Mouse (Mus musculus) E14TG2a.4 (cell line): ENCODE results near the gene Steap4.

Source experiments
- CTCF ChIP-seq: conservative IDR thresholded peaks from 2 replicates; pipeline ENCODE4 v1.5.1; 2014; ENCODE audit warnings: low read length
- POU5F1 ChIP-seq: IDR thresholded peaks from 2 replicates; pipeline ENCODE4 v1.6.1; 2014; ENCODE audit warnings: low read length, borderline replicate concordance

DNA sequence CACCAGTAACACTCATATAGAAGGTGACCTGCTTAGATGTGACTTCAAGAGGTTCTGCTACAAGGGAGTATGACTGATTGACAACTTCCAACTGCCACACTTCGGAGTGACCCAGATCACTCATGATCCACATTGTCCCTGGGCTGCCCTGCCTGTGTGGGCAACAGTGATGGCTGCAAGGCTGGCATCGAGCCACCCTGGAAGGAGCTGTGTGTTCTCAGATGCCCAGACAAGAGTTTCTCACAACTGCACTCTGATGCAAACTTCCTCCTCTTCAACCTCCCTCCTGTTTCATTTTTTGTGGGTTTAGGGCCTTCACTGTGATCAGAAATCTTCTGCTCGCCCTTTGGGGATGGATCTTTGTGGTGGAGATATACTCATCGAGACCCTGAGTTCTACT is 28.2 kb downstream of the Steap4 start:
- TF ChIP-seq CTCF (no peak), POU5F1 (no peak)
